Mouse (Mus musculus): ENCODE data around the gene Ppp3ca. TPM values are rescaled to one million over a fixed set of nuclear protein-coding genes. Genes with fewer than 3 reads are reported as not detected.

Ppp3ca gene
- total RNA-seq, 4 experiments from 2014 or later, result 161 to 203 (median 178) TPM

DNA sequence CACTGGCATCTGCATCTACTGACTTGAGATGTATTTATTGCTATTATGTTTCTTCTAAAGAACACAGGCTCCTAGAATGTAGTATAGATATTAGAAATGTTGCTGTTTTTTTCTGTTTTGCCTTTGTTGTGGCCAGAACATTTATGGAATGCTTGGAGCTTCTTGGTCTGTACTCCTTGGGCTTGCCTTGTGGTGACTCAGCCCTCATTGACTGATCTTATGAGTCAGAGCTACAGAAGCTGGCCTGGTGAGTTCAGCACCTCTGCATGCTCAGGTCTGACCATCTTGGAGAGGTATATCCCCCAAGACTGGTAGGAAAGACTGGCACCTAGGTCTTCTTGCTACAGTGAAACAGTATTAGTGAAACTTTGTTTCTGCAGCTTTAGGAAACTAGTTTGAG lies 52.6 kb downstream of the Ppp3ca start:
- no peak for DNase-seq (ENCODE audit: low spot score in 2 of 2)

DNA sequence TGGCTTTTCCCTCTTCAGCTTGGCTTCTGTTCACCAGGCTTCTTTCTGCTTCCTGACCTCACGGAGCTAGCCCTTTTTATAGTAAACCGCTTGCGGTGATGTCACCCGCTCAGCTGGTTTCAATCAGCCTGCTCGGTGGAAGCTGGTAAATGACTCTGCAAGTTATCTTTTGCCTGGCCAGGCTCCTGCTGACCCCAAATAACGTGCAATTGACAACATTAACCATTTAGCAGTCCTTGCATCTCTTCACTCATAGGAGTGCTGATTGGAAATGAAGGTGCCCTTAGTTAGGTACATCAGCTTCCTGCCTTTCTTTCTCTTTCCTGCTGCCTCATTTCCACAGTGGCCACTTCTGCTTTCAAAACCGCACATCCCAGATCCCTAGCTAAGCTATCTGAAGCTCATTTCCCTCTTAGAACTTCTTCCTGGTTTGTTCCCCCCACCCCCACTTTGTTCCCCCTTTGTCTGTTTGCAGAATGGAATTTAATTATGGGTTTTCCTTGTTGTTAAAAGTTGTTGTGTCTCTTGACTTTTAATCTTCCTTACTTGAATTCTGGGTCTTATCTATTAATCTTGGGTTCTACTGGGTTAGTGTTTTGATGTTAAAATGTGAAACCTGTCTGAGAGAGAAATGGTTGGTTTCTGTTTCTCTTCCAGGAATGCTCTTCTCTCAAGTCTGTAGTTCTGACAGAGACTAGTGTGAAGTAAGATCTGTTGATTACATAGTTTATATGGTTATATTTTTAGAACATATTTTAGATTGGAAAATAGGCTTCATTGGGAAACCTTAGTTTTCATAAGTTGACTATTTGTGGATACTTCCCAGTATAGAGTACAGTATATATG lies 55.6 kb downstream of the Ppp3ca start:
- DNase-seq (ENCODE audit: low spot score in 2 of 2), result peak; percentile 79 to 85

DNA sequence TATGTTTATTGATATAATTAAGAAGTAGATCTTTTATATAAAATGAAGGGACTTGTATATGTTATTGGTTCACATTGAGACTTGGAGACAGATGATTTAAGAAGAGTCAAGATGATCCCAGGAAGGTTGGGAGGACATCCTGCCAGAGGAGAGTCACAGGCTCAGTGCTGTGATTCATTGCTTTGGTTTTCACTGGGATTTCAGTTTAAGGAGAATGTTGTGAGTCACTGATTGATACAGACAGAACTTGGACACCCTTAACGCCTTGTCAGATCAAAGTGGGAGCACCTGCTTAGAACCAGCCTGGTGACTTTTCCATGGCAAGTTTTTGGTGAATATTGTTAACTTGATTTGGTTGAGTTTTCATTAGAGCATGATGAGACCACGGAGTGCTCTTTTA lies 58.0 kb downstream of the Ppp3ca start:
- no peak for DNase-seq (ENCODE audit: low spot score in 2 of 2)

DNA sequence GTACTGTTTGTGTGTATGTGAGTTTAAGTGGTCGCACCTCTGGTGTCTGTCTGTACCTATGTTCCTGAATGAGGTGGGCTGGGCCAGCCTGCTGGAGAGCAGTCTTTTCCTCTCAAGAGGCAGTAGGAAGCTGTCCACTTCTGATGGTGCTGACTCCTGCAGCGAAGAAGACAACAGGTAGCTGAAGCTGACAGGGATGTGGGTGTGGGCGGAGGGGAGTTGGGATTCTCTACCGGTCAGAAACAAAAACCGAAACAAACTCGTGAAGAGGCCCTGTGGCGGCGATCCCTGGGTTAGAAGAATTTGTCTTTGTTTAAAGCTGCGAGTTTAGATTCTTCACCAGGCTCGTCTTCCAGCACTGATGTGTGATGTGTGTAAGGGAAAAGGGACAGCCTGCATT lies 60.1 kb downstream of the Ppp3ca start:
- DNase-seq (ENCODE audit: low spot score in 2 of 2), result no peak

DNA sequence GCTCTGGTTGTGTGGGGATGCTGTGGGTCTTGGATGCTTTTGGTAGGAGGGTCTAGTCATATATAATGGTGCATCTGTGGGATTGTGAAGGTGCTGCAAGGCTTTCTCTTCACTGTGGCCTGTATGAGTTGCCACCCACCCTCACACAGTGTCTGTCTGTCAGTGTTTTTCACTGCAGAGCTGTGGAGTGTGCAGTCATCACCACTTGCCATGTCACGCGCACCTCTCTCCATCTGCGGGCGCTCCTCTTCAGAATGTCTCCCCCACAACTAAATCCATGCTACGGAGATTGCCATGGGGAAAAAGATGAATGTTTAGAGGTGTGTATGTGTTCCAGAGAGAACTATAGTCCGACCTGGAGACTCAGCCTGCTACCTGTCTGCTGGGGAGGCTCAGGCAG lies 61.7 kb downstream of the Ppp3ca start:
- no peak for DNase-seq (ENCODE audit: low spot score in 2 of 2)

DNA sequence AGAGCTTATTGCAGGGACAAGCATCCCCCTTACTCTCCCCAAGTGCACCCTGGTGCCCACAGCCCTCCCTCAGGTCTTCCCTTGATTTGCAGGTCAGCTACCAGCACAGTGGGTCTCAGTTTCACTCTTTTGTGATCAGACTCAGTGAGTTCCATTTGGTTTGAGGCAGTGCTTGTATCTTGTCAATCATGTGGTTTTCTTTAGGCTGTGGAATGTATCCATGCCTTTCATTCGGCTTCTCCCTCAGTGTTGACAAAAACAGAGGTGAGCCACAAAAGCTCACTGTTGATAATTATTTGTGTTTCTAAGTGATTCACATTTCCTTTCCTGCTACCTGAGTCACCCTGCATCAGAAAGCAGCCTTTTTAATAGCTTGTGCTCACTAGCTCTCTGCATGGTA lies 66.1 kb downstream of the Ppp3ca start:
- DNase-seq (ENCODE audit: low spot score in 2 of 2), result no peak

DNA sequence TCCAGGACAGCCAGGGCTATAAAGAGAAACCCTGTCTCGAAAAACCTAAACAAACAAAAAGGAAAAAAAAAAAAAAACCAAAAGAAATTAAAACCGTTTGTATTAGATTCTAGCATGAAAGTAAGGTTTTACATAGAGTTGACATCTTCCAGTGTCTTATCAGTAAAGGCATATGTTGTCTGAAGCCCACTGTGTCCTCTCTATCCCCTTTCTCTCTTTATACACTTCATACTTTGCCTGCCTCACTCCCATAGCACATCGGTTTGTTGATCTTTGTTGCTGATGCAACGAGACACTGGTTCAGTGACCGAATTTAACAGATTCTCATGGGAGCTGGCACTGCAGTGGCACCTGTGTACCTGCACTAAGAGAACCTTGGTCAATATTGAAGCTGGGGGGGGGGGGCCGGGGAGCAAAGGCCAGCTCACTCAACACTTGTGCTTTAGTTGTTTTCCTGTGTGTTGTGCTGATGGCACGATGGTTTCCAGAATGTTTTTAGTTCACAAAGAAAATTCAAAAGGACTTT lies 66.9 kb downstream of the Ppp3ca start:
- no peak for DNase-seq (ENCODE audit: low spot score in 2 of 2)

DNA sequence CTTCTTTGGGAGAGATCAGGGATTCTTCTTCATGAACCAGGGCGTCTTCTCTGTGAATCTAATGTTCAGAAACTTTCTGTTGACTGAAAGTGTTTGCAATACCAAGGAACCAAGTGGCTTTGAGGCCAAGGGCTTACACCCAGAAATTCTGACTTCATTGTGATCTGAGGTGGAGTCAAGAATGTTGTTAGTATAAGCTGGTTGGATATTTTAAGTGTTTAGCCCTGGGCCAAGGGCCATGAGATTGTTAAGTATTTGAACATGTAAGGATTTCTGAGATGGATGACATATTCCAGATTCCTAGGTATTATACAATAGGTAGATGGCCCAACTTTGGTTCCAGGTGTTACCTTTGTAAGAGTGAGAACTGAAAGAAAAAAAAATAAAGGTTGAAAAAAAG lies 68.5 kb downstream of the Ppp3ca start:
- DNase-seq (ENCODE audit: low spot score in 2 of 2), result no peak

DNA sequence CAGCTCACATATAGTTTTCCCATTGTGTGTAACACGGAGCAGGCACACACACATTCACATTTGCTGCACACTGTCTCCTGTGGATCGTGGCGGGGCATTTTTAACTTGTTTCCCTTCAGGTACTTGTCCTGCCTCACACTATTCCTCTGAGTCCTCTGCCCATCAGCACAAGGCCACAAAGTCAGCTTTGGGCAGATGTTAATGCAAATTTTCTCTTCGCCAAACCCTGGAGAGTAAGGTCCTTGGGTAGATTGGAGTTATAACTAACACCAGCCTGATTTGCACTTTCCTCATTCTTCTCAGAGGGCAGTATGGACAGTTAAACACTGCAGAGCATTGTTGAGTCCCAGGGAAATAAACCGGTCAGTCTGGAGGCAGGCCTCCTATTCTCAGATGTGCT lies 69.0 kb downstream of the Ppp3ca start:
- no peak for DNase-seq (ENCODE audit: low spot score in 2 of 2)

DNA sequence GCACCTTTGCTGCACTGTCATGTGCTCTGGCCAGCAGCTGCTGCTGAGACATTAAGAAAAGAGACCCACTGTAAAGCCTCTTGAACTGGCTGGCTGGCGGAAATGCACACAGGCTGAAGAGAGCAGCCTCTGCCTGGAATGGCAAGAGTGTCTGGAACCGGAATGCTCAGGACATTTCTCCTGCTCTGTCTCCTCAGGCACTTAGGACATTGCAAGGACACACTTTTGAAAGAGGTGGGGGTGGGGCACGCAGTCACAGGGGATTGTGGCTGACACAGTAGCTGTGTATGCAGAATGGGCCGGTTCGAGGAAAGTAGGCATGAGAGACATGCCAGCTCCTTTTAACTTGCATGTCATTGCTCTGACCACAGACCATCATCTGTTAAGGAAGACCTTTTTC lies 71.7 kb downstream of the Ppp3ca start:
- no peak for DNase-seq (ENCODE audit: low spot score in 2 of 2)

DNA sequence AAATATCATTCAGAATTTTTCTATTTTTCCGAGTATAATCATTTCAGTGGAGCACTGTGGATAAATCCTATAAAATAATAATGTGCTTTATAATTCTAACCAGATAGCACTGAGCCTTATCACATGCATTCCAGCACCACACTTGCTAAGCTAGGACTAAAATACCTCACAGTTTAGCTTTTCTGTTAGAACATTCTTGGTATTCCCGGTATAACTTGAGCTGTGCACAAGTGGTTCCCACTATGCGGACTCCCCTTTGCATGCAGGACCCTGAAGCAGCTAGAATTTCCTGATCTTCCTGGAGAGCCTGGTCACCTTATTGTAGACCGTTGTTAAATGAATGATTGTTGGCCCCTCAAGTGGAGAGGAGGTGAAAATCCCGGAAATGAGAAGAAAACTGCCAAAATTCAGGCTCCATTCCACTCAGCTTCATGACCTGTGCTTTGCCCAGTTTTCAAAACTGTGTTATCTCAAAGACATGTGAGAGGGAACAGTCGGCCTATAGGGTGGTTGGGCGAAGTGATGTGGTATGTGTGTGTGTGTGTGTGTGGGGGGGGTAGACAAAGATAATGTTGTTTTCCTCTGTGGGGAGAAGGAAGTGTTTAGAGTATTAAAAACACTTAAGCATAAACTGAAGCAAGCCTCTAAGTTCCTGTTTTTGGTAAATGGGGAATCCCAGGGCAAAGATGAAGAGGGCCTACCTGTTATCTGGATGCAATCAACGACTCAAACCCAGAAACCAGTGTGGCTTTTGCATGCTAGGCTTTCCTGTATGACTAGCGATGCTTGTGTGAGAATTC lies 72.5 kb downstream of the Ppp3ca start:
- DNase-seq (ENCODE audit: low spot score in 2 of 2), result no peak

DNA sequence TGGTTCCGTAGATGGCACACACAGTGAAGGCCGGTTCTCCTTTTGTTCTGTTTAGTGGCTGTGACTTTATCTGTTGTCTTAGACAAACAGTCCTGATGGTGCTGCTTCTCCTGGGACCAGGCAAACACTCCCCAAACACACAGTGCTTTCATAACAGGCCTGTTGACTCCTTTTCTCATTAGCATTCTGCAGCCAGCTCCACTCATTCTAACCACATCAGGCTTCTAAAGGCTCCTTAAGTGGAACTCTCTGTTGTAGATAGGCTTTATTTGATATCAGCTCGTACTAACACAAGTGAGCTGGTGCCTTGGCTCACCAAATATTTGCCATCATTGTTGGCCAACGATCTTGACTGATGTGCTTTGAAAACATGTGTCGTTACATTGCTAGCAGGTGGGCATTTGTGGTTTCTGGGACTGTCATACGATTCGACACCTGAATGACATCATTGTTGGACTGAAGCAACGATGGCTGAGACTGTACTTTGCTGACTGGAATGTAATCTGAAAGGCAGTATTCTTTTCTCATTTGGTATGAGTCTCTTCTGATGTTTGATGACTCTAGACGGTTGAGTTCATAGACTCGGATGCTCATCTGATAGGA lies 74.5 kb downstream of the Ppp3ca start:
- DNase-seq (ENCODE audit: low spot score in 2 of 2), result no peak

DNA sequence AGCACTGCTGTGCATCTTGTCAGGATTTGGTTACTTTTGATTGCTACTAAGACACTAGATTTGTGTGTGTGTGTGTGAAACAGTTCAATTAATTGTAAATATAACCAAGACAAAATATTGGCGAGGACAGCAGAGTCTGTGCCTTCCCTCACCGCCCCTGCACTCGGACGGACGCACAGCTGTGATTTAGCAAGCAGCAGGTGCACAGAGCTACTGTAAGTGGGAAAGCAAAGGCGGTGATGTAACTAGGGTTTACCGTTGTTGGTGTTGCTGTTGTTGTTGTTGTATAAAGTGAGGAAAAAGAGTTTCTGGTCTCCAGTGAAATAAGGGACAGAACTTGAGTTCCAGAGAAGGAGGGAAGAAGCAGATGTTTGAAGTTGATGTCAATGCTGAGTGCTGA lies 75.5 kb downstream of the Ppp3ca start:
- DNase-seq (ENCODE audit: low spot score in 2 of 2), result no peak

DNA sequence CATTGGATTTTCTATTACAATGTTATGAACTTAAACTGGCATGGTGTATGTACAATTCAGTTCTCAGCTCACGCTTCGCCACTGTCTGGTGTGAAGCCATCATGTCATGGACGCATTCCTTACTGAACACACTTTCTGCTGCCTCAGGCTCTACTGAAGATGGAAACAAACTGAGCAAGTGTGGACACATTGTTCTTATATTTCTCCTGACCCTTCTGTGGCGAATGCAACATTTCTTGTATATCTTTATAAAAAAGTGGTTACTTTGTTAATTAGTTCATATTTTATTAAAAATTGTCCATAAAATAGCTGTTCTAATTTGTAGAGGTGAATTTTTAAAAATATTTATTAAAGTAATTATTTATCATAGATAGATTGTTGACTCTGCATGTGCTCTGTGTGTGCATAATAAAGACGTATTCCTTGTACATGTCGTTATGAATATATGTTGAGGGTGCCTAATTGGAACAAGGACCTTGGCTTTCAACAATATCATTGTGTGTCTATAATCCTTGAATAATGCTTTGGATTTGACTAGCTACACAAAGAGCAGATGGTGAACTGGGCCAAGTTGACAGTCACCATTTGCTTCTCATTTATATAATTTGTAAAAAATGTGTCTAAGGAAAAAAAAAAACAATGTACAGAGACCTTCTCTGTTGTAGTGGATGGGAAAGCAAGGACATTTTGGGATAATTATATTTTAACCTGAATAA lies 79.0 kb downstream of the Ppp3ca start:
- DNase-seq (ENCODE audit: low spot score in 2 of 2), result no peak

DNA sequence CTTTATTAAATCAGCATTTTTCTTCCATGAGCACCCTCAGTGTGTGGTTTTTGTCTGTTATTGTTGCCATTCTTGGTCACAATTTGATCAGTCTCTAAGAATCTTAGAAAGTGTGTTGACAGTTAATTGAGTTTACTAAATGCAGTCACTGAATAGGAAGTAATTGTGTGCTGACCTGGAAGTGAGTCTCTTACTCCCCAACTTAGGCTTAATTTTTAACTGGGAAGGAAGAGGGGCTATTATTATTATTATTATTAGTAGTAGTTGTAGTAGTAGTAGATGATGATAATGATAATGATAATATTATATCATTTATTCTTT lies 79.5 kb downstream of the Ppp3ca start:
- no peak for DNase-seq (ENCODE audit: low spot score in 2 of 2)

DNA sequence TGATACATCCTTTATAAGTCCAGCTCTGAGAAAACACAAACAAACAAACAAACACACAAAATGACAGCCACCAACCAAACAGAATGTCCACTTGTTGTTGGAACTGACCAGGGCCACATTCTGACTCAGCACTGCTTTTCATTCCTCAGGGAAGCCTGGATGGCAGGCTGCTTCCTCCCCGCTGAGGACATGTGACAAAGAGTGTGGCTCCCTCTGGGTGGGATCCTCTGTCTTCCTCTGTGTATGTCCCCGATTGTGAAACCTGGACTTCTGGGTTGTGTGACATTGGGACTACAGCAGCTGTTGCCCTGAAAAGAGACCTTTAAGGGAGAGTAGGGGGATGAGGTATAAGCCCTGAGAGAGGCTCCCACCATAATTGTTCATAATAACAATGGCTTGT lies 80.0 kb downstream of the Ppp3ca start:
- no peak for DNase-seq (ENCODE audit: low spot score in 2 of 2)

DNA sequence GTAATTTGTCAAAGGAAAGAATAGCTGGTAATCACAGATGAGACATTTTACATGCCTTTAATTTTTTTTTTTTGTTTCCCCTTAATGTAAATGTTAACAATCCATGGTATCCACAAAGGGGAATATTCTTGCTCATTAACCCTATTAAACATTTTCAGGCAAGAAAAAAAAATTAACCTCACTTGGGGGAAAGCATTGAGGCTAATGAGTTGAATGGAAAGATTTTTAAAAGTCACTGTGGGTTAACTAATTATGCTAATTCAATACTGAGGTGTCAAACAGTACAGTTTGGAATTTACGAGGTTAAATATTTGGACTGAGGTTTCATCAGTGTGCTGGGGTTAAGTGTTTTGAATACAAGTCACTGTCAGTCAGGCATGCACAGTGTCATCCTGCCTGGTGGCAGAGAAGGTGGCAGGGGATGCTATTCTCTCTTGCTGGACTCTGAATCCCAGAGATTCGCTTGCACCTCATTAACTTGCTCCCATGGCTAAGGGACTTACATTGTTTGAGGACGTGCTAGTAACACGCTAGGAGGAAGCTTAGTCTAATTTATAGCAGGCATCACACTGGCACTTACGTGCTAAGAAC lies 82.3 kb downstream of the Ppp3ca start:
- DNase-seq (ENCODE audit: low spot score in 2 of 2), result no peak

DNA sequence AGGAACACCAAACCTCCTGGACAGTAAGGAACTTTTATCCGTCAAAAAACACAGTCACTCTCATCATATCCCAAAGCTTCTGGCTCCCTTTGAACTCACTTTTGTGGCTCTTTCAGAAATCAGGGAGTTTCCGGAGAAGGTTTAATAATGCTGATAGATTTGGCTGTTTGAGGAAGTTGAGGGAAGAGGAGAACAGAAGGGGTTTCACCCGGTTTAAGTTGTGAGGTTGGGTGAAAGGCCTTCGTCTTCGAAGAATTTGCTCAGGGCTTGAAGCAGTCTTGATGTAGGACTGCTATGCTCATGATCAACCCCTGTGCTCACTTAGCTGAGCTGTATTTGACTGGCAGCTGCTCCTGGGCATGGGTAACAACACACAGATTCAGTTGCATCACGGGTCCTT lies 86.2 kb downstream of the Ppp3ca start:
- DNase-seq (ENCODE audit: low spot score in 2 of 2), result no peak

DNA sequence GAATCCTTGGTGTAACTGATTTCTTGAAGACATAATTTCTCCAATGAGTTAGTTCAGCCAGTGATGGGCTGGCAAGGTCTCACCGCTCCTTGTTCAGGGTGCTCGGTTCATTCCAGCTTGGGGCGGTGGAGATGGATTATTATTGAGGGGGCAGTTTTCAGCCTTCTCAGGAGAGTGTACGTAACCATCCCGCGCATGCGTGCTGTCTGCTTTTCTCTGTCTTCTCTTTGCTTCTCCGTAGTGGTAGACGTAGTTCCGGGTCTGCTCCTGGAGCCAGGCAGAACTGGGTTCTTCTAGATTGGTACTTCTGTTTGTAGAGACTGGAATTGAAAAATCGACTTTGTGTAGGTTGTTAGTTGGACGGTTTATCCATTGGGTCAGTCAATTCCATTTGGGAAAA lies 89.5 kb downstream of the Ppp3ca start:
- no peak for DNase-seq (ENCODE audit: low spot score in 2 of 2)

DNA sequence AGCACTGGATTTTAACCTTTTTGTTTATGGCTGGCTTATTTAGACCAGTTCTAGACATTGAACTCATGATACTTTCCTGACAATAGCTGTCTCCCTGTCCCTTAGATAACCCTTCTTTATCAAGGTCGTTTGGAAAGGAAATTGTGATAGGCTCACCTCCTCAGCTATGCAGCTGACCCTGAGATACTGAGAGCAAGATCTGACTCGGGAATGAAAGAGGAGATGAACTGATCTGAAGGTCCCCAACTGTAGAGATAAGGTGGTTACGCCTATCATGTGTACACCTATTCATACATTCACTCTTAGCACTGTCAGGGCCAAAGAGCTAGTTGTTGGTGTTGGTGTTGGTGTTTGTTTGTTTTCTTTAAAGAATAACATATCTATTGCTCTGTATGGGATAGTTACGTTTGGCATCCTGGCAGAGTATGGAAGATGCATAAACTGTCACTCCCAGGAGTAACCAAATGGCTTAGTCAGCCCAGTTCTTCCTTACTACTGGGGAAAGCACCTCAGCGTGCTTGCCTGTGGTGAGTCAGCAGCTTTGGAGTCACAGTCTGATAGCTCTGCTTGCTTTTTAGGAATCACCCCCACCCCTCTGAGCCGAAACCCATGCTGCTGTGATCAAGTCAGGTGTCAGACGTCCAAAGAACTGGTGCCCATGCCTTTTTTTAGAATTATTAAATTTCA lies 91.5 kb downstream of the Ppp3ca start:
- DNase-seq (ENCODE audit: low spot score in 2 of 2), result no peak

DNA sequence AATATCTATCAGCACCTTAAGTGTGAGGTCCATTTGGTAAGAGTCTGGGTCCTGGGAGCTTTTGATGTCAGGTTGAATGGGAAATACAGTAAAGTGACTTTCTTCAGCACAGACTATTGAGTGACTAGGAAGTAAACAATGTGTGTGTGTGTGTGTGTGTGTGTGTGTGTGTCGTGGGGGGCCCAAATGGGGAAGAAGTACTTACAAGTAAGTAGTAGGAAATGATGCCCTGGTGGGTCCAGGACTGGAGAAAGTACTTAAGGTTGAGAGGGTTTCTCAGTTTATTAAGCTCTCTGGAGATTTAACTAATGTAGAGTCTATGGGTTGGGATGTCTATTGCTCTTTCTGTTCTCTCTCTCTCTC lies 92.0 kb downstream of the Ppp3ca start:
- DNase-seq (ENCODE audit: low spot score in 2 of 2), result no peak

Measured in gastrocnemius, adult 8-10 months (tissue).